Mouse (Mus musculus) kidney, postnatal 14 days (tissue): ENCODE results near the gene Kcnk3.

Experiments
- DNase-seq: peaks from one replicate; pipeline ENCODE4 v3.0.0; 2022; ENCODE audit warnings: mixed read lengths

The Kcnk3 gene

DNA sequence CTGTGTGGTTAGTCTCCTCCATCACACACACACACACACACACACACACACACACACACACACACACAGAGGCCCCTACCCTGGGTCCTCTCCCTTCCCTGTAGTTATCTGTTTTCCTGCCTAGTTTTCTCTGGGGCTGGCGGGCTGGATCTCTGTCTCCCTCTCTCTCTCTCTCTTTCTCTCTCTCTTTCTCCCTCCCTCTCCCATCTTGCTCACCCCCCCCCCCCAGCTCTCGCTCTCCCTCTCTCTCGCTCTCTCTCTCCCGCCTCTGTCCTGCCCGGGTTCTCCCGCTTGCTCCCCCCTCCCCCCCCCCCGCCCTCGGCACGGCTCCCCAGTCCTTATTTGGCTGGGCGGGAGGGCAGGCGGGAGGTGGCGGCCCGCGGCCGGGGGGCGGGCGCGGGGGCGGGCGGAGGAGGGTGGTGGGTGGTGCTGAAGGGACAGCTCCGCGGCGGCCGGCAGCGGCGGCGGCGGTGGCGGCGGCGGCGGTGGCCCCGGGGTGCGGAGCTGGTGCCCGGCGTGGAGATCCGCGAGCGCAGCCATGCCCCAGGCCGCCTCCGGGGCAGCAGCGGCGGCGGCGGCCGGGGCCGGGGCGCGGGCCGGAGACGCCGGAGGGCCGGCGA lies at the start of gene Kcnk3:
TSS of gene Kcnk3 (plus strand) at position 490 of the 620 bp plus-strand sequence.
- DNase-seq, result peak; percentile 87

DNA sequence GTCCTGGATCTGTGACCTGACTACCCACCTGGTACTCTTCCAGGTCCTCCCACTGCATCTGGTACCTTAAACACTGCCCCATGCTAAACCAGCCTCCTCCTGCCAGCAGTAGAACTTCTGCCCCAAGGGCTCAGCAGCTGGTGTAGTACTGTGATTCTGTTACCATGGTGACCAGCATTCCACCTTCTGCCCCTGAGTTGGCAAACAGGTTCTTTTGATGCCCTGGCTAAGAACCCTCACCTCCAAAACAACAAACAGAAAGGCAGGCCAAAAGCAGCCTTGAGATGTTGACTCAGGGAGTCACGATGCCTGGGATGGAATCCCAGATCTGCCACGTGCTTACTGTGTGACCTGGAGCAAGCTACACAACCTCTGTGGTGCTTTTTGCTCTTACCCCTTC lies 42.3 kb upstream of the Kcnk3 start, which contains the start of gene Cib4:
TSS of gene Cib4 (minus strand) at position 139 of the 400 bp plus-strand sequence.
- DNase-seq, result no peak

DNA sequence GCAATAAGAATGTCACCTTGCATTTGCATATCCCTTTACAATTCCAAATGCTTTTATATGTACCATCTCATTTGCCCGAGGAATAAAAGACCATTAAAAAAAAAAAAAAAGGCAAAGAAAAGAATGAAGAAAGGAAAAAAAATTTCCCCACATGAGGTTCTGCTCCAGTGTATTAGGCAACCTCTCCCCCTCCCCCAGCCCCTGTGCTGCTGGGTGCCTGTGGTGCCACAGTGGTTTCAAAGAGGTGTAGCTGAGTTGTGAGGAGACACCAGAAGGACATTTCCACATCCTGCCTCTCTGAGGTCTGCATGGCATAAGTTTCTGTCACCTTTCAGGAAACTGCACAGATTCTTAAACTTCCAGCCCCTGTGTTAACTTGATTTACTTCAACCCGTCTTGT lies 39.3 kb upstream of the Kcnk3 start:
- no peak for DNase-seq

DNA sequence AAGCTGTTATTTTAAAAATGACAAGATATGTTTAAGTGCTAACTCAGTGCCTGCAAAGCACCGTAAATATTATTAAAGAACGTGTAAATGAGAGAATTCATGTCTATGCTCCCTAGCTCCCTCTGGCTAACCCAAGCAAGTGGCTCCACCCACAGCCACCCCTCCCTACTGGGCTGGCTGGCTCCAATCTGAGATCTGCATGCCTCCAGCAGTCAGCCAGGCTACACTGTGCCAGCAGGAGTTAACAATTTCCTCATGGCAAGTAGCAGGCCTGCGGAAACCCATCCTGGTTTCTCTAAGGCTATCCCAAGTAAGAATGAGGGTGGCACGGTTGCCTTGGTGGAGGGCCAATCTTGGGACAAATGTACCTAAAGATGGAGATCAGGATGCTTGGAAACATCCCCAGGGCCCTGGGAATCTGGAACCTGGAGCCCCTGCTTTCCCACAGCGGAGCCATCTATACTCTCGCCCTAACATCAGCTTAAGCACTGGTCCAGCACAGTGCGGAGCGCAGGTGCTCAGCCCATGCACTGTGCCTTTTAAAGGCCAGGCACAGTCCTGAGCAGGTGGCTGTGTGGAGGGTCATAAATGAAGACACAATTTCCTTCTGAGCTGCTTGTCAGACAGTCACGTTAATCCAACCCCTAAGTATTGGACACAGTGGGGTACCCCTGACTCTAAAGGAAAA lies 37.5 kb upstream of the Kcnk3 start:
- DNase-seq, result peak; percentile 19

DNA sequence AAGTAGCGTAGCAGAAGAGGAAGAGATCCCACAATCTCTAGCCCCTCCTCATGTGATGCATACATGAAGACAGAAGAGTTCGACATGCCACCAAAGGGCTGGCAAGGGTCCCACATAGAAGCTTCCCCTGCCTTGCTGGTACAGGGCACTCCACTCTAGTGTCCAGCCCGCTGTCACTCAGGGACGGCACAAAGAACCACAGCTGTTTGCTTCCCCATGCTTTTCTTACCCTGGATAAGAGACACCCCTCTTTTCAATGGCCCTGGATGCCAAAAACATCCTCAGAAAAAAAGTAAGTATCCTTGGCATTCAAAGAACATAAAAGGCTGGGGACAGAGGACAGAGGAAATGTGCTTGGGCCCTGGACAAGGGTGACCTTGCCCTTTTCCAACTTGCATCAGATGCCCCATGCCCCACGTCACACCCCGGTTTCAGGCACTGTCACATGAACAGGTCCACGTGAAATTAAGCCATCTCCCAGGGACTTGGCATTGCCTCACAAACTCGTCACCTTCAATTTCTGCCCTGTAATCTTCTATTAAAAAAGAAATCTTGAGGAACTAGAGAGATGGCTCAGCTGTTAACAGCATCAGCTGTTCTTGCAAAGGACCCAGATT lies 36.8 kb upstream of the Kcnk3 start:
- no peak for DNase-seq

DNA sequence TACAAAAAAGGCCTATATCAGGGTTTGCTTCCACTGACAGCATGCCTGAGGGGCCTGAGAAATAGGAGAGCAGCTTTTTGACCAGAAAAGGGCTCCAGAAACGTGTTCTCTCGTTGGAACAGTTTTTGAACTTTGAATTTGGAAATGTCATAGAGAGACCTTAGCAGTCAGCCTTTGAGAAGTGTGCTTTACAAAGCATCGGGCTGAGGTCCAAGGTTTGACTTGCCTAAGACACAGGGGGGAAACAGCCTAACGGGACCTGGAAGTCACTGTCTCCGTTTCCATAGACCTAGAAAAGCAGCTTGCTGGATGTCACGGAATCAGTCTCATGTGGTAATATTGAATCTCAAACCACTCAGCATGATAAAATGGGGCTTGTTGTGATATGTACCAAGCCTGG lies 36.0 kb upstream of the Kcnk3 start:
- DNase-seq, result no peak

DNA sequence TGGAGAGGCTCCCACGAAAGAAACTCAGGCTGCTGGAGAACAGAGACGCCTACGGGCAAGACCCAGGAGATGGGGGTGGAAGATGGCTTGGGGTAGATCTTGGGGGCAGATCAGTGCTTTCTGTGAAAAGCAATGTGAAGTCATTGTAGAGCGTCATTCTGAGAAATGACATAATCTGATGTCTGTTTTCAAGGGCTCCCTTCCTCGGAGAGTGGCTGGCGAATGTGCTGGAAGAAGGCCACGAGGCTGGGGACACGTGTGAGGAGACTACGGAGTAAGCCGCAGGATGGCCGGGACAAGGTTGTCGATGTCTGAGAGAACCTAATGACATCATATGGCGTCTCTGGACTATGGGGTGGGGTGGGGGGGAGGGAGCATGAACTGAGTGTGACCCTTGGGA lies 34.0 kb upstream of the Kcnk3 start:
- no peak for DNase-seq

DNA sequence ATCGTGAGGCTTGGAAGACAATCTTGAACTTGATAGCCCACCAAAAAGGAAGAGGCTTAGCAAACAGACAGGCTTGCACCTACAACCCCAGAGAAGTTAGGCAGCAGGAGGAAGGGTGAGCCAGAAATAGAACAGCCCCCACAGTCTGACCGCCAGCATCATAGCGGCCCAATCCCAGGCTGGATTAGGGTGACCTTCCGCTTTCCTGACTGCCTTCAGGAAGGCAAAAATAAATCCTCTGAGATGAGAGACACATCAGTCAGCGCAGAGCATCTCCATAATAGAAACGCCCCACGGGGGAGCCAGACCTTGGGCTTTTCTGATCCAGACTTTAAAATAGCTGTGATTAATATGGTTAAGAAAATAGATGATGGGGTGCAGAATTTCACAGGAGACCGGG lies 33.0 kb upstream of the Kcnk3 start:
- no peak for DNase-seq

DNA sequence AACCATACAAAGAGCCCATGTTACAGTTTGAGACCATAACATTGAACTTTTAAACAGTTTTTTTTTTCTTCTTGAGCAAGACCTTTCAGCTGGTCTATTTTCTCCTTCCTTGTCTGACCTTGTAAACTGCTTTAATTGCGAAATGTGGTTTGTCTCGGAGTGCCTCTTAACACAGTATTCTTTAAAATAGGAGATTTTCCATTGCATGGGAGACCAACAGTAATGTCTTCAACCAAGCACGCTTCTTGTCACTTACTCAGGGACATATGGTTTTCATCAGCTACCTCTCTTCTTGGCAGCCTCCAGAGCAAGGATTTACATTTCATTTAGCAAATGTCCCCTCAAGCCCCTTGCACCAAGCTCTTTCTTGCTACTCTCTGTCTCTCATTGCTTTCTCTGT lies 31.7 kb upstream of the Kcnk3 start:
- no peak for DNase-seq

DNA sequence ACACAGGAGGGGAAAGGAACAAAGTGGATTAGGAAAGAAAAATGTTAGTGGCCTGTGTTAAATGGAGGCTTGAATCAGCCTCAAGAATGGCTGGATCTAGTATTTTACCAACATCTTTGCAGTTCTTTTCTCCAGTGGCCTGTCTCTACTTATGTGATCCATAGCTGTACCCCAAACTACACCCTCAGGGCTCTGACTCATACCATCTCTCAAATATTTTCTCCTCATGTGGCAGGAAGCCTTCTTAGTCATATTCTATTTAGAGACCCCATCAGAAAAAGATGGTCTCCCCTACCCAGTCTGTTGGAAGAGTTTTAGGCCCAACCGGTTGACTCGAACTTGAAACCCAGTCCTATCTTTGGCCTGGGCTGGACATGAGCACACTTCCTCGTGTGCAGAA lies 28.5 kb upstream of the Kcnk3 start:
- DNase-seq, result no peak

DNA sequence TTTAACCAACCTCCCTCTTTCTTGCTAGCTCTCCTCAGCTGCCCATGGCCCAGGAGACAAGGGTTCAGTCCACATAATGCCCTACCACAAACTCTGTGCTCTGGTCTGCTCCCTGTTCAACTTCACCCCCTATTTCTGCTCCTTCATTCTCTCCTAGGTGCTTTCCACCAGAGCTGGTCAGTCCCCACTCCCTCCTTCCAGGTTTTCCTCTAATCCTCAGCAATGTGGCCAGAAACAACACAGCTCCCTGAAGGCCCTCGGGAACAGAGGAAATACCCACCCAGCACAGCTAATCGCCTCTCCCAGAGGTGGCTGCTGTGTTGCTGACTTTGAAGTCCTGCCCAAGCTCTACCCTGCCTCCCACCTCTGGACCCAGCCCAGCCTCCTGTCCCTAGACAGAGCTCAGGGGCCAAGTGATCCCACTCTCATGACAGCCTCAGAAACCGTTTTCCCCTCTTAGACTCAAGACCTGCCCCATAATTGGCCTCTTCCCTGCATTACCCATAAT lies 27.9 kb upstream of the Kcnk3 start:
- DNase-seq, result no peak

DNA sequence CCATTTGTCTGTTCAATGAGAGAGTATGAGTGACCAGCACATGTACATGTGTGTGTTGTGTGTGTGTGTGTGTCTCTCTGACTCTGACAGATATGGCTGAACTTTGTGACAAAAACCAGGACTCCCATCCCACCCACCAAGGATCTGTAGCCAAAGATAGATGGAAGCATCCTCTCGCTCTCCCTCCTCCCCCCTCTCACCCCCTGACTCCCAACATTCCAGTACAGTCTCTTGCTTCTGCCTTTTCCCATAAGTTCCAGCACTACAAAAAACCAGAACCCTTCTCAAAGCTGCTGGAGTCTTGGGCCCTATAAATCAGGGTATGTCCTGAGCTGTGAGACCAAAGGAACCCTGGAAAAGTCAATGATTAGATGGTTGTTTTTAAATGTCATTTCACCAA lies 19.5 kb upstream of the Kcnk3 start:
- no peak for DNase-seq

DNA sequence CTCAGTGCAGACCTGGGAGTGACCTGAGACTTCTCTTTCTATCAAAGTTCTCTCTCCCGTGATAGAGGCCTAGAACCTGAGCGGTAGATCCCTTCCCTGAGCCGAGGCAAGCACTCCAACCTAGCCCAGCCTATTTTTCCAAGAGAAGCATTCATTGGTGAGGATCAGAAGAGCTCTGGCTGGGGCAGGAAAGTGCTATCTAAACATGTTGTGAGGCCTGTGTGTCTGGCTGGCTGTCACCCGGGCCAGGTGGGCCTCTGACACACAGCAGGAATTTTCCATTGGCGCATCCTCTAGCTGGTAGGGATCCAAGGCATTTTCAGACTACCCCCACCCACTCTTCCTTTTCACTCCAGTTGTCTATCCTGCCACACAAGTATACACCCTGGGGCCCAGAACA lies 16.1 kb upstream of the Kcnk3 start:
- no peak for DNase-seq

DNA sequence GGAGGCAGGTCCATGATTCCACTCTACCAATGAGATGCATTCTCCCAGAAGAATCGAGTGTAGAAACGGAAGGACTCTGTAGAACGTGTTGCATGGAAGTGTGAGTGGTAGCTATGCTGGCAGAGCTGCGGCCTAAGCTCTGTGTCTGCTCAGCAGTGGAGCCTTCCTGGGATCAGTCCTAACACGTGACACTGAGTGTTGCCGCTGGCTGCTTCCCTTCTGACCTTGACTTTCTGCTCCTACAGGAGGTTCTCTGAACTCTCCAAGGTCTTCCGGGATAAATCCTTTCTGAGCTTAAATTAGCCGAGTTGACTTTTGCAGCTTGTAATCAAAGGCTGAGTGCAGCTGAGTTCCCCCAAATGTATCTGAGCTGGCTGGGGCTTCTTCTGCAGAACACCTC lies 13.6 kb upstream of the Kcnk3 start:
- DNase-seq, result no peak

DNA sequence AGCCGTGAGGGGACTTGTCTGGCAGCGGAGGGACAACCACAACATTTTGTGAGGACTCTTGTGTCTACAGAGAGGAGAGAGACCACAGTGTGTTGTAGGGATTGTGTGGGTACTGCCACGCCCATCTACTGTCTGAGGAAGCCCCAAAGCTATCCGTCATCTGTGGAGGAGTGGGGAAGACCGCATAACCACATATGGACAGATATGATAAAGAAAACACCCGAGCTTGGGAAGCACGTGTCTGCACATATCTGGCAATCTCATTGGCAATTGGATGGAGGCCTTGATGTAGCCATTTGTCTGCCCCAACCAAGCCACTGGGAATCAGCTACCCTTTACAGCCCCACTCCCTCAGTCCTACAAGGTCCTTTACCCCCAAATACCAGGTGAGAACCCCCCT lies 11.7 kb upstream of the Kcnk3 start:
- DNase-seq, result no peak

DNA sequence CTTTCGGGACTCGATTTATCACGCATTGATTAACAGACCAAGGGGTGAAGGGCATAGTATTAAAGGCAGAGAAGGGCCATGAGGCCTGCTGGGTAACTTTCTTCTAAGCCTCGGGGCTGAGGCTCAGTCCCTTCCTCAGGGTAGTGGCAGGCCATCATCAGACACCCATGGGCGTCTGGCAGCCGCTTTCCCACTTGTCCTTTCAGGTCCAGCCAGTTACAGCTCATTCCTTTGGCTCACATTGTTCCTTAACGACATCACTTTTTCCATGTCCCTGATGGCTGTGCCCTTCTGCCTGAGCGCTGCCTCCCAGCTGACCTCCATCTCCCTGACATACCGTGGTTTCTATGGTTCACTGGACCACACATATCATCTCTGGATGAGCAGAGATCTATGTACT lies 10.7 kb upstream of the Kcnk3 start:
- DNase-seq, result no peak

DNA sequence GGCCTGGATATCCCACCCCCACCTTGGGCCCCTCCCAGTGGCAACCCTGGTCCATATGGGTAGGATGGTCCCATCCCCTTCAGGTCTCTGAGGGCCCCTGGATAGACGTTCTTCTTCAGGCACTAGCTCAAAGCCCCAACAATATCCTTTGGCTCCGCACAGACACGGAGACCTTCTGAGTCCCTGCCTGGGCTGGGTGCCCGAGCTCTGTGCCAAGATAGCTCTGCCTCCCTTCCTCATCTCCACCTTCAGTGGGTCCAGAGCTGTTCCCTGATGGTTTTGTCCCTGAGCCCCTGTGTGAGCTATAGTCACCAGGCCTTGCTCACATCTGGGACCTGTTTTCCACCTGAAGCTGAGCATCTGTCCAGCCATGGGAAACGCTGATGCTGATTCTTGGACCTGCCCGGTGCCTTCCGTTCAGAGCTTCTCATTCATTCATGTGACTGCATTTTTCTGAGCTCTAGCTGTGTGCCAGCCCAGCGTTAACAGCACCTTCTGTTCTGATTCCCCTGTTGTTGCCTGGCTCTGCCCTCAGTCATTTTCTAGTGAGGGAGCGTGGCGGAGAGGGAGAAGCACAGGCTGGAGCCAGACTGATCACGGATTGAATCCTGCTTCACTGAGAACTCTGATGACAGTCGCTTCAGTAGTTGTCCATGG lies 10.2 kb upstream of the Kcnk3 start:
- no peak for DNase-seq

DNA sequence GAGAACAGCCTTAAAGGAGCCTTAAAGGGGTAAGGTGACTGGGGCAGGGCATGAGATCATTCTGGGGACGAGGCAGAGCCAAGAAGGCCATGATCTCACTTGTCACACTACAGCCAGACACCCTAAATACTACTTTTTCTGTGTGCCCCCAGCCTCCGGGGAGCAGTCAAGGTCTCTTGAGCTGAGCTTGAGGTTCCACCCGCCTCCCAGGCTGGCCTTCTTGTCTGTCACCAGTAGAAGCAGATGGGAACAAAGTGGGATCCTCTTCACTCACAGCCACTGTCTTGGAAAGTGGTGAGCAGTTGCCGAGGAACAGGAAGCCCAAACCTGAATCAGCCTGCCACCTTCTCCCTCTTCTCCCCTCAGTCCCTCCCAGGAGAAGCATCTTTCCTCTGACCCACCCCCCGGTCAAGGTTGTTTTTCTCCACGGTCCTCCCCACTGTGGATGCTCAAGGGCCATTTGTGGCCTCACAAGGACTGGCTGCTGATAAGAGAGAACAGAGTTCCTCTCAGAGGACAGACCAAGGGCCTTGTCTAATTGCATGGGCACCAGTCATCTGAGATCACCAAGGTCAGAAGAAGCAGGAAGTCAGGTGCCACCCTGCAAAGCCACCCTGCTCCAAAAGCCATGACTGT lies 9.4 kb upstream of the Kcnk3 start:
- DNase-seq, result no peak

DNA sequence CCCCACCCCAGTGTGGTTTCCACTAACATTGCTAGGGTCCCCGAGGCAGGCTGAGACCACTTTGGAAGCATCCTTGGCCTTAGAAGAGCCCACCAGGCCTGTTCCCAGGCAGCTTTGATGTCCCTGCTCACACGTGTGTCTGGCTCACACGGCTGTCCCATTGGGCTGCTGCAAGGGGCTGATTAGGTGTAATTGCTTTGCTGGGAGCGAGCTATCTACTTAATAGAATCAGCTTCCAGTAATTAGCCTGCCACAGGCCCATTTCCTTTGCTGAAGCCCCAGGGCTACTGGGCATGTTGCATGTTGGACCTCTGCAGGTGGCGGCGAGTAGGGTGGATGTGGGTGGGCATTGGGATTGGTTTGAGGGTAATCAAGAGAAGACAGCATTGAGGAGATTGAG lies 7.2 kb upstream of the Kcnk3 start:
- no peak for DNase-seq

DNA sequence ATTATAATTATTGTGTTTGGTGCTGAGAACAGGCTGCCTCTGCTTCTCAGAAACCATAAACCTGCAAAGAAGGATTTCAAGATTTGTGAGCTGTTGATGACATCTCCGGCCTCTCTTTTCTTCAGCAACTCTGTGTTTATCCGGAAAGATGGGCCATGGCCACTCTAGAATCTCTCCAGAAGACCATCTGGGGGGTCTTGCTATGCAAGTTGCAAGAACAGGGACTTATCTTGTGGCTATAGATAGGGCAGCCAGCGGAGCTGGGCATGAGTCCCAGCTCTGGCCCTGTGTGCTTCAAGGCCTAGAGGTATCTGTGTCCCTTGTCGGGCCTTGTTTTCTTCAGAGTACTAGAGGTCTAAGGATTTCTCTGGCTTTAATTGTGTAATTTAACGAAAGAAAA lies 6.0 kb upstream of the Kcnk3 start:
- DNase-seq, result no peak

DNA sequence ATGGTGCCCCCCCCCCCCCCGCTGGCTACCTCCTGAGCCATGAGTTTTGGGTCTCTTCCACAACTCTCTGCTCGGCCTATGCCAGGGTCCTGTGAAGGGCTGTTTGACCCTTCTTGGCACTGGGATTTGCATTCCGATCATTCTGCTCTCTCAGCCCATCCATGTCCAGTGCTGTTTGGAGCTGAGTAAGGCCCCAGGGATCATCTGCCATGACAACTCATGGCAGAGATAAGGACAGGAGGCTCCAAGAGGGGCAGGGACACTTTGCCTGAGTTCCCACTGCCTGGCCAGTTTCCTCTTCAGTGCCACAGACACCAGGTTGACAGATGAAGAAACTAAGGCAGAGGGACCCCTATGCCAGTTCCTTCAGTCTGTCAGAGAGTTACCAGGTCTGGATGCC lies 1.4 kb upstream of the Kcnk3 start:
- no peak for DNase-seq

DNA sequence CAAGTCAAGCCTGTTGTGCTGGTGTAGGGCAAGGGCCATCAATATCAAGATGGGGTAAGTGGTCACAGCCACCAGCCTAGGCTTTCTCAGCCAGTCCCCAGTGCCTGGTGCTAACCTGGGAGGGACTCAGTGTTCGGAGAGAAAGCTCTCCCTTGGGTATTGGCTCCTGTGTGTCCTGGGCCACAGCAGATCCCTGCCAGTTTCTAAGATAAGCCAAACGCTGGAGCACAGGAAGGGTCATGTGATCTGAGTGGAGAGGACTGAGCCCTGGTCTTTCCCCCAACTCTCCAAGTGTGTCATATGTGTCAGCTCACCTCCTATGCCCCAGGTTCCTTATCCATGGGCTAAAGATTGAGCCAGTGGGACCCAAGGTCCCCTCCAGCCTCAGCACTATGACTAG lies 869 bp upstream of the Kcnk3 start:
- no peak for DNase-seq

DNA sequence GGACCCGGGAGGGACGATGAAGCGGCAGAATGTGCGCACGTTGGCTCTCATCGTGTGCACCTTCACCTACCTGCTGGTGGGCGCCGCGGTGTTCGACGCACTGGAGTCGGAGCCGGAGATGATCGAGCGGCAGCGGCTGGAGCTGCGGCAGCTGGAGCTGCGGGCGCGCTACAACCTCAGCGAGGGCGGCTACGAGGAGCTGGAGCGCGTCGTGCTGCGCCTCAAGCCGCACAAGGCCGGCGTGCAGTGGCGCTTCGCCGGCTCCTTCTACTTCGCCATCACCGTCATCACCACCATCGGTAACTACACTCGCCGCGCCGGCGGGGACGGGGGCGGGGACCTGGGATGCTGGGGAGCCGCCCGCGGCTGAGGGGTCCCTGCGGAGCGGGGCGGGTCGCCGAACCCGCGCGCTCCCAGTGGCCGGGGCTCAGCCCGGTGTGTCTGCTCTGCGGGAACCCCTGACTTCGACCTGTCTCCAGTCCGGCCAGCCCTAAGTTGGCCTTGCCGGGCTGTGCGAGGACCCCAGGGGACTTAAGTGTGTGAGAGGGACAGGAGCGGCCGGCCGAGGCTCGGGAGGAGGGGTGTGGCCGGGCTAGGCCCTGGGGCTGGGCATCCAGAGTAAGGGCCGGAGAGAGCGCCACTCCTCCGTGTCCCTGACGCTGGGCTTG lies 465 bp downstream of the Kcnk3 start:
- no peak for DNase-seq
